Mouse (Mus musculus) liver, embryonic 15.5 days (tissue): ENCODE data around the gene Gm21987. TPM values are rescaled to one million over a fixed set of nuclear protein-coding genes. Genes with fewer than 3 reads are reported as not detected.

Experiments
- ATAC-seq: fragments of 200-750 bp; cut with Nextera tagmentation; 2 replicates; pipeline ENCODE4 v1.8.0; 2017; ENCODE audit warnings: moderate number of reproducible peaks, mild to moderate bottlenecking, moderate library complexity; ENCODE audit not compliant: insufficient read depth
- H3K27ac ChIP-seq: fragments of 300-500 bp; sonication (generic); replicated peaks from 2 replicates; pipeline ENCODE4 v1.5.1; 2015; ENCODE audit warnings: mild to moderate bottlenecking, inconsistent platforms
- H3K27me3 ChIP-seq: fragments of 300-500 bp; sonication (generic); 2 replicates; pipeline ENCODE4 v1.6.1; 2015; ENCODE audit warnings: mild to moderate bottlenecking, inconsistent platforms
- H3K36me3 ChIP-seq: fragments of 300-500 bp; sonication (generic); replicated peaks from 2 replicates; pipeline ENCODE4 v1.6.1; 2015; ENCODE audit warnings: moderate library complexity, mild to moderate bottlenecking, inconsistent platforms
- H3K4me1 ChIP-seq: fragments of 300-500 bp; sonication (generic); replicated peaks from 2 replicates; pipeline ENCODE4 v1.6.1; 2015; ENCODE audit warnings: inconsistent platforms
- H3K4me2 ChIP-seq: fragments of 300-500 bp; sonication (generic); 2 replicates; pipeline ENCODE4 v1.6.1; 2015; ENCODE audit warnings: moderate library complexity, mild to moderate bottlenecking, inconsistent platforms
- H3K4me3 ChIP-seq: fragments of 300-500 bp; sonication (generic); replicated peaks from 2 replicates; pipeline ENCODE4 v1.5.1; 2015; ENCODE audit warnings: mild to moderate bottlenecking, inconsistent platforms
- H3K9ac ChIP-seq: fragments of 300-500 bp; sonication (generic); 2 replicates; pipeline ENCODE4 v1.6.1; 2015; ENCODE audit warnings: moderate library complexity, mild to moderate bottlenecking, inconsistent platforms
- H3K9me3 ChIP-seq: fragments of 300-500 bp; sonication (generic); replicated peaks from 2 replicates; pipeline ENCODE4 v1.6.1; 2016; ENCODE audit warnings: inconsistent platforms
- WGBS: fragments of 180-500 bp; shearing (Covaris S2); methylation state at CpG from one replicate; pipeline ENCODE4 v1.1.7; 2015; ENCODE audit warnings: mixed read lengths; ENCODE audit not compliant: insufficient replicate concordance; 5-methylcytosine and 5-hydroxymethylcytosine counted together
- polyA plus RNA-seq: library from polyadenylated mRNA; unstranded; fragments of >200 nt; fragmentation: Nextera tagmentation; extraction: Ambion mirVana; gene quantifications from 2 replicates; pipeline ENCODE4 v1.2.1, GENCODE M21; 2015

Gm21987 gene
- polyA plus RNA-seq, 1 experiment from 2014 or later = not detected

DNA sequence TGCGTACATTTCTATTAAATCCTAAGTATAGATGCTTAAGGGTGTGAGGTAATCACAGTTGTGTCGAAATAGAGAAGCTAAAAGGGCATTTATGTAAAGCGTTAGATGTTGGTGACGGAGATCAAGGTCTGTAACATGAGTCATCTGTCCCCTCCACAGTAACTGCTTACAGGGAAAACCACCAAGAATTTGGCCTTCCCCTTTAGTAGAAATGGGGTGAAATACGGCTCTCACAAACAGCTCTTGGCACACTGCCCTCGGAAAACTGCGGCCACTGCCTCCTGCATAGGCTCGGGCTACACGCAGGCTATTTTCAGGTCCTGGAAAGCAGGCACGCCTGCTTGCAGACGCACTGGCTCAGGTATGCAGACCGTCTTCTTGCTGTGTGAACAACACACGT lies 49.3 kb downstream of the Gm21987 start:
- Histone ChIP-seq H3K36me3 (no peaks in the 10 kb centered on the region), H3K4me3 (no peak overlapping the region), H3K27me3 (no peaks in the 10 kb centered on the region), H3K9me3 (no peaks in the 10 kb centered on the region), H3K4me2 (no peak overlapping the region), H3K9ac (no peak overlapping the region), H3K4me1 (peaks cover 43% of the 10 kb centered on the region), H3K27ac (no peak overlapping the region)
- ATAC-seq = no peak
- WGBS = 32% methylated on average over 13 of the region's 13 CpGs

- no peak overlapping the region for H3K9ac ChIP-seq
- peaks cover 43% of the 10 kb centered on the region for H3K4me1 ChIP-seq
- WGBS = 71% methylated on average over 6 of the region's 6 CpGs
- H3K9me3 ChIP-seq = no peaks in the 10 kb centered on the region
- no peaks in the 10 kb centered on the region for H3K36me3 ChIP-seq
- H3K4me3 ChIP-seq = no peak overlapping the region
- no peaks in the 10 kb centered on the region for H3K27me3 ChIP-seq
- no peak overlapping the region for H3K27ac ChIP-seq
- H3K4me2 ChIP-seq = no peak overlapping the region
- ATAC-seq = no peak
These were observed 51.4 kb downstream of the Gm21987 start for GRCm38 (mm10) chr16:38398266-38398665.

DNA sequence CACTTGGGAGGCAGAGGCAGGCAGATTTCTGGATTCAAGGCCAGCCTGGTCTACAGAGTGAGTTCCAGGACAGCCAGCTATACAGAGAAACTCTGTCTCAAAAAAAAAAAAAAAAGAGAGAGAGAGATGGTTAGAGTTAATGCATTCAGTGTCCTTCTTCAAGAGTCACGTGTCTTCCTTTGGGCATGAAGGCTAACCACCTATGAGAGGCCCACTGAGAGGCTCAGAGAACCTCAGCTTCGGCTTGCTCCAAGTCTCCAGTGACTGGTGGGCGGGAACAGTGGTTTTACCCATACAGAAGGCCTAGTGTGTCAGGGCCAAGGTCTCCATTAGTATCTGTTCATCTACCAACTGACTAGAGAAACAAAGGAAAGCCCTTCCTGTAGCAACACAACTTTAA lies 52.2 kb downstream of the Gm21987 start:
- H3K9ac ChIP-seq = no peak overlapping the region
- H3K4me3 ChIP-seq = no peak overlapping the region
- H3K27me3 ChIP-seq = no peaks in the 10 kb centered on the region
- 22% methylated on average over 3 of the region's 3 CpGs for WGBS
- no peaks in the 10 kb centered on the region for H3K9me3 ChIP-seq
- ATAC-seq = no peak
- peak overlapping the region; percentile 42 for H3K4me2 ChIP-seq
- peak overlapping the region; percentile 72 for H3K27ac ChIP-seq
- peaks cover 42% of the 10 kb centered on the region for H3K4me1 ChIP-seq
- no peaks in the 10 kb centered on the region for H3K36me3 ChIP-seq

- no peak overlapping the region for H3K4me3 ChIP-seq
- 18% methylated on average over 17 of the region's 17 CpGs for WGBS
These were observed 52.8 kb downstream of the Gm21987 start for GRCm38 (mm10) chr16:38399531-38400231.

GRCm38 (mm10) chr16:38400311-38400960 lies 53.6 kb downstream of the Gm21987 start:
- no peaks in the 10 kb centered on the region for H3K27me3 ChIP-seq
- peak overlapping the region; percentile 42 for H3K4me2 ChIP-seq
- H3K9ac ChIP-seq = no peak overlapping the region
- WGBS = 68% methylated on average over 9 of the region's 9 CpGs
- no peaks in the 10 kb centered on the region for H3K9me3 ChIP-seq
- no peaks in the 10 kb centered on the region for H3K36me3 ChIP-seq
- ATAC-seq = no peak
- H3K4me1 ChIP-seq = peaks cover 32% of the 10 kb centered on the region
- no peak overlapping the region for H3K4me3 ChIP-seq
- H3K27ac ChIP-seq = peak overlapping the region; percentile 72

More at GRCm38 (mm10) chr16:38399531-38400231, 52.8 kb downstream of the Gm21987 start:
- peak overlapping the region; percentile 72 for H3K27ac ChIP-seq
- H3K4me2 ChIP-seq = peak overlapping the region; percentile 42
- H3K27me3 ChIP-seq = no peaks in the 10 kb centered on the region
- no peaks in the 10 kb centered on the region for H3K36me3 ChIP-seq
- no peaks in the 10 kb centered on the region for H3K9me3 ChIP-seq
- H3K9ac ChIP-seq = no peak overlapping the region
- peak; percentile 85 for ATAC-seq
- peaks cover 36% of the 10 kb centered on the region for H3K4me1 ChIP-seq

DNA sequence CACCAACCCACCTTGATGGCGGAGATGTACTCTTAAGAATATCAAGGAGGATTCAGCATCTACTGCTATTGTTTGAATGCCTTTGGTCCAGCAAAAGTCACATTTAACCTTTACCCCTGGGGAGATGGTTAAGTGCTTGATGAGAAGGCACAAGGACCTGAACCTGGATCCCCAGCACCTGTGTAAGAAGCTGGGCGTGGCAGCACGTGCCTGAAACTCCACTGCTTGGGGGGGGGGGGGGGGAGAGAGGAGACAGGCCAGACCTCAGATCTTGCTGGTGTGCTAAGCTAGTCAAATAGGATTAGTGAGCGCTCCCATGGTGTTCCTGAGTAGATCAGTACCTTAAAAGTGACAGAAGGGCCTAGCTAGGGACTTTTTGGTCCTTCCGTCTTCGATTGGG lies 54.6 kb downstream of the Gm21987 start:
- Histone ChIP-seq H3K4me2 (no peak overlapping the region), H3K36me3 (no peaks in the 10 kb centered on the region), H3K4me1 (peaks cover 28% of the 10 kb centered on the region), H3K27ac (no peak overlapping the region), H3K27me3 (no peaks in the 10 kb centered on the region), H3K9ac (no peak overlapping the region), H3K9me3 (no peaks in the 10 kb centered on the region), H3K4me3 (no peak overlapping the region)
- ATAC-seq = no peak
- WGBS = 66% methylated on average over 6 of the region's 6 CpGs

- Histone ChIP-seq H3K27me3 (no peaks in the 10 kb centered on the region), H3K4me2 (no peak overlapping the region), H3K27ac (no peak overlapping the region), H3K9ac (no peak overlapping the region), H3K4me1 (peaks cover 36% of the 10 kb centered on the region), H3K9me3 (no peaks in the 10 kb centered on the region), H3K4me3 (no peak overlapping the region), H3K36me3 (no peaks in the 10 kb centered on the region)
- WGBS = 29% methylated on average over 7 of the region's 7 CpGs
- no peak for ATAC-seq
These were observed 56.8 kb downstream of the Gm21987 start for GRCm38 (mm10) chr16:38403639-38404038.

GRCm38 (mm10) chr16:38406293-38406692 lies 59.5 kb downstream of the Gm21987 start:
- H3K27me3 ChIP-seq = no peaks in the 10 kb centered on the region
- H3K4me1 ChIP-seq = peaks cover 15% of the 10 kb centered on the region
- no peak overlapping the region for H3K9ac ChIP-seq
- WGBS = 68% methylated on average over 5 of the region's 5 CpGs
- H3K4me2 ChIP-seq = no peak overlapping the region
- H3K27ac ChIP-seq = no peak overlapping the region
- ATAC-seq = no peak
- no peaks in the 10 kb centered on the region for H3K36me3 ChIP-seq
- no peaks in the 10 kb centered on the region for H3K9me3 ChIP-seq
- H3K4me3 ChIP-seq = no peak overlapping the region

DNA sequence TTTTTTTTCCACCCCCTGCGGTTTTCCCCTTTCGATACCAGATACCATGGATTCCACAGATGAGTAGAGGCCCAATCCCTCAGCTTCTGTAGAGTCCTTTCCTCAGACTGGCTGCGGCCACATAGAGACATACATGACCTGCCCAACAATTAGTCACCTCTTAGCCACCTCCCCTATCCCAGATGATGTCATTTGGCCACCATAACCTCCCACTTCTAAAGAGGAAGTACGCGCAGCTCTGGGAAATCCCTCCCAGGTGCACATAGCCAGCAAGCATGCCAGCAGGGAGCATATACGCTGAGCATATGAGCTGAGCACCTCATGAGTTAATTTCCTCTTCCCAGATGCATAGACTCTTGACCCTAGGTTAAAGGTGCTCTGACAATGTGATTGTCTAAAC lies 59.9 kb downstream of the Gm21987 start:
- 65% methylated on average over 6 of the region's 6 CpGs for WGBS
- peak; percentile 52; the same call in 1 of the 2 replicates for ATAC-seq

DNA sequence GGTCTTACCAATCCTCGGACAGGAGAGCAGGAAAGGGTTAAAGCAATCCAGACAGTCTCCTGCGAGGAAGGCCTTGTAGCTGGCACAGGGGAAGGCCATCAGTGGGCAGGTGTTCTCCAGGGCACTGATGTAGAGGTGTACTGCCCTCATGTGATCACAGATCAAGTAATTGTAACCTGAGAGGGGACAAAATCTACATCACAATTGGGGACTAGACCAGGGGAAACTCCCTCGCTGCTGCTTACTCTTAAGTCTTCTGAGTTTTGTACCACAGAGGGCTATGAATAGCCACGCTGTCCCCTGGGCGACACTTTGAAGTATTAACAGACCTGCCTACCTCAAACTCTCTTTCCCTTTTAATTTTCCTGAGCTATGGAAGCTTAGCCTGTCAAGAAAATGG lies 60.7 kb downstream of the Gm21987 start:
- Histone ChIP-seq H3K36me3 (no peaks in the 10 kb centered on the region), H3K27ac (no peak overlapping the region), H3K9me3 (no peaks in the 10 kb centered on the region), H3K9ac (no peak overlapping the region), H3K4me3 (no peak overlapping the region), H3K4me2 (no peak overlapping the region), H3K4me1 (peaks cover 15% of the 10 kb centered on the region), H3K27me3 (no peaks in the 10 kb centered on the region)
- 47% methylated on average over 5 of the region's 5 CpGs for WGBS
- no peak for ATAC-seq

More for the DNA sequence above, 59.9 kb downstream of the Gm21987 start:
- Histone ChIP-seq H3K9ac (no peak overlapping the region), H3K9me3 (no peaks in the 10 kb centered on the region), H3K4me1 (peaks cover 15% of the 10 kb centered on the region), H3K36me3 (no peaks in the 10 kb centered on the region), H3K4me2 (no peak overlapping the region), H3K27ac (no peak overlapping the region), H3K4me3 (no peak overlapping the region), H3K27me3 (no peaks in the 10 kb centered on the region)

GRCm38 (mm10) chr16:38408416-38408815 lies 61.6 kb downstream of the Gm21987 start:
- 96% methylated on average over 8 of the region's 8 CpGs for WGBS
- no peak overlapping the region for H3K27ac ChIP-seq
- H3K27me3 ChIP-seq = no peaks in the 10 kb centered on the region
- ATAC-seq = no peak
- peaks cover 15% of the 10 kb centered on the region for H3K4me1 ChIP-seq
- no peak overlapping the region for H3K4me2 ChIP-seq
- no peaks in the 10 kb centered on the region for H3K9me3 ChIP-seq
- H3K4me3 ChIP-seq = no peak overlapping the region
- H3K36me3 ChIP-seq = no peaks in the 10 kb centered on the region
- no peak overlapping the region for H3K9ac ChIP-seq
